Mouse (Mus musculus) lung, embryonic 14.5 days (tissue): ENCODE results near the gene Twf2. TPM values are rescaled to one million over a fixed set of nuclear protein-coding genes. Genes with fewer than 3 reads are reported as not detected.

ENCODE experiments used
- ATAC-seq: fragments of 200-750 bp; cut with Nextera tagmentation; 2 replicates; pipeline ENCODE4 v1.8.0; 2017; ENCODE audit warnings: mild to moderate bottlenecking, moderate TSS enrichment, moderate library complexity; ENCODE audit not compliant: insufficient read depth
- DNase-seq: peaks from one replicate; pipeline ENCODE4 v3.0.0-alpha.2; 2015
- H3K27ac ChIP-seq: fragments of 300-500 bp; sonication (generic); 2 replicates; pipeline ENCODE4 v1.5.1; 2014; ENCODE audit warnings: low read depth, mild to moderate bottlenecking, moderate library complexity
- H3K27me3 ChIP-seq: fragments of 300-500 bp; sonication (generic); 2 replicates; pipeline ENCODE4 v1.6.1; 2014; ENCODE audit warnings: low read length, control low read depth; ENCODE audit not compliant: insufficient read depth
- H3K36me3 ChIP-seq: fragments of 300-500 bp; sonication (generic); 2 replicates; pipeline ENCODE4 v1.6.1; 2014; ENCODE audit warnings: control low read depth; ENCODE audit not compliant: insufficient read depth
- H3K4me1 ChIP-seq: fragments of 300-500 bp; sonication (generic); 2 replicates; pipeline ENCODE4 v1.6.1; 2014; ENCODE audit warnings: antibody characterized with exemption, control low read depth; ENCODE audit not compliant: insufficient read depth
- H3K4me2 ChIP-seq: fragments of 300-500 bp; sonication (generic); 2 replicates; pipeline ENCODE4 v1.6.1; 2014; ENCODE audit warnings: mild to moderate bottlenecking
- H3K4me3 ChIP-seq: fragments of 300-500 bp; sonication (generic); 2 replicates; pipeline ENCODE4 v1.5.1; 2014; ENCODE audit warnings: low read depth, low read length
- H3K9ac ChIP-seq: fragments of 300-500 bp; sonication (generic); 2 replicates; pipeline ENCODE4 v1.6.1; 2014
- H3K9me3 ChIP-seq: fragments of 300-500 bp; sonication (generic); 2 replicates; pipeline ENCODE4 v1.6.1; 2016; ENCODE audit warnings: low read depth, low read length, control low read depth
- CTCF ChIP-seq: IDR thresholded peaks from 2 replicates; pipeline ENCODE4 v1.5.1; 2016; ENCODE audit warnings: antibody characterized with exemption, low read depth
- WGBS: fragments of 180-500 bp; shearing (Covaris S2); extraction: QIAGEN DNeasy Blood & Tissue Kit; methylation state at CpG from one replicate; pipeline ENCODE4 v1.1.7; 2014; 5-methylcytosine and 5-hydroxymethylcytosine counted together
- polyA plus RNA-seq: library from polyadenylated mRNA; unstranded; fragments of >200 nt; fragmentation: Nextera tagmentation; extraction: Ambion mirVana; gene quantifications from 2 replicates; pipeline ENCODE4 v1.2.1, GENCODE M21; 2014

The Twf2 gene
- polyA plus RNA-seq, 1 experiment from 2014 or later = 78.1 TPM

- 46% methylated on average over 3 of the region's 3 CpGs for WGBS
- Histone ChIP-seq H3K4me2 (no peak overlapping the region), H3K27me3 (peaks cover 3% of the 10 kb centered on the region; the same call in 1 of the 2 replicates), H3K4me1 (peaks cover 3% of the 10 kb centered on the region), H3K9me3 (no peaks in the 10 kb centered on the region), H3K27ac (no peak overlapping the region), H3K4me3 (no peak overlapping the region), H3K36me3 (peaks cover 36% of the 10 kb centered on the region), H3K9ac (no peak overlapping the region)
- no peak for ATAC-seq
- DNase-seq = peak; percentile 44
- peak; percentile 51 for TF ChIP-seq CTCF
These were observed 27.8 kb downstream of the Twf2 start for GRCm38 (mm10) chr9:106230734-106231106.

GRCm38 (mm10) chr9:106231220-106231619 lies 28.3 kb downstream of the Twf2 start:
- no peak overlapping the region for H3K4me3 ChIP-seq
- no peaks in the 10 kb centered on the region for H3K9me3 ChIP-seq
- no peak overlapping the region for H3K9ac ChIP-seq
- H3K4me2 ChIP-seq = no peak overlapping the region
- DNase-seq (no peak), ATAC-seq (no peak)
- peaks cover 41% of the 10 kb centered on the region for H3K36me3 ChIP-seq
- no peak for TF ChIP-seq CTCF
- H3K27me3 ChIP-seq = no peaks in the 10 kb centered on the region
- WGBS = 70% methylated on average over 7 of the region's 7 CpGs
- no peaks in the 10 kb centered on the region for H3K4me1 ChIP-seq
- H3K27ac ChIP-seq = no peak overlapping the region

- 74% methylated on average over 4 of the region's 4 CpGs for WGBS
- H3K27me3 ChIP-seq = no peaks in the 10 kb centered on the region
- H3K27ac ChIP-seq = no peak overlapping the region
- no peaks in the 10 kb centered on the region for H3K9me3 ChIP-seq
- DNase-seq (no peak), ATAC-seq (peak; percentile 6; the same call in 1 of the 2 replicates)
- no peak overlapping the region for H3K4me3 ChIP-seq
- no peak overlapping the region for H3K4me2 ChIP-seq
- peaks cover 47% of the 10 kb centered on the region for H3K36me3 ChIP-seq
- no peaks in the 10 kb centered on the region for H3K4me1 ChIP-seq
- H3K9ac ChIP-seq = no peak overlapping the region
- 0 out of 2 replicates have a peak, but pooled peaks have one; percentile 5 for TF ChIP-seq CTCF
These were observed 28.9 kb downstream of the Twf2 start for GRCm38 (mm10) chr9:106231816-106232215.

GRCm38 (mm10) chr9:106232956-106233355 lies 30.0 kb downstream of the Twf2 start:
- Histone ChIP-seq H3K36me3 (peaks cover 58% of the 10 kb centered on the region), H3K27ac (no peak overlapping the region), H3K9me3 (no peaks in the 10 kb centered on the region), H3K4me1 (no peaks in the 10 kb centered on the region), H3K4me2 (no peak overlapping the region), H3K27me3 (no peaks in the 10 kb centered on the region), H3K4me3 (no peak overlapping the region), H3K9ac (no peak overlapping the region)
- no peak for ATAC-seq
- DNase-seq = no peak
- 93% methylated on average over 3 of the region's 3 CpGs for WGBS
- no peak for TF ChIP-seq CTCF

DNA sequence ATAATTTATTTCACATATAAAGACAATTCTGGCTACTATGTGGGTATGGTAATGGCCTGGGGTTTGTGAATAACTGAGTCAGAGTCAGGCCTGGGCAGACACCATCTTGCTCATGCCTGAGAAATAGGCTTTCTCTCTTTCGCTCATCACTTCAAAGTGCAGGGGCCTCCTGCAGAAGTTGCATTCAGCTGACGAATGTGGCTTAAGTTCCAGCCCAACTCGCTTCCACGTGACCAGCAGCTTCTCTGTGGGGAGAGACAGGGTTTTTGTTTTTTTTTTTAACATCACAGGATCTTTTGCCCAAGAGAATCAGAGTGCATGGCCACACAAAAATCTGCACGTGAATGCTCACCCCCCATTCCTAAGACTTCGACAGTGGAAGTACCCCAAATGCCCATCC lies 31.0 kb downstream of the Twf2 start:
- peaks cover 68% of the 10 kb centered on the region for H3K36me3 ChIP-seq
- no peak overlapping the region for H3K27ac ChIP-seq
- ATAC-seq (no peak), DNase-seq (no peak)
- H3K27me3 ChIP-seq = no peaks in the 10 kb centered on the region
- no peaks in the 10 kb centered on the region for H3K4me1 ChIP-seq
- no peak for TF ChIP-seq CTCF
- H3K4me3 ChIP-seq = no peak overlapping the region
- WGBS = 77% methylated on average over 6 of the region's 6 CpGs
- H3K4me2 ChIP-seq = no peak overlapping the region
- no peaks in the 10 kb centered on the region for H3K9me3 ChIP-seq
- no peak overlapping the region for H3K9ac ChIP-seq

DNA sequence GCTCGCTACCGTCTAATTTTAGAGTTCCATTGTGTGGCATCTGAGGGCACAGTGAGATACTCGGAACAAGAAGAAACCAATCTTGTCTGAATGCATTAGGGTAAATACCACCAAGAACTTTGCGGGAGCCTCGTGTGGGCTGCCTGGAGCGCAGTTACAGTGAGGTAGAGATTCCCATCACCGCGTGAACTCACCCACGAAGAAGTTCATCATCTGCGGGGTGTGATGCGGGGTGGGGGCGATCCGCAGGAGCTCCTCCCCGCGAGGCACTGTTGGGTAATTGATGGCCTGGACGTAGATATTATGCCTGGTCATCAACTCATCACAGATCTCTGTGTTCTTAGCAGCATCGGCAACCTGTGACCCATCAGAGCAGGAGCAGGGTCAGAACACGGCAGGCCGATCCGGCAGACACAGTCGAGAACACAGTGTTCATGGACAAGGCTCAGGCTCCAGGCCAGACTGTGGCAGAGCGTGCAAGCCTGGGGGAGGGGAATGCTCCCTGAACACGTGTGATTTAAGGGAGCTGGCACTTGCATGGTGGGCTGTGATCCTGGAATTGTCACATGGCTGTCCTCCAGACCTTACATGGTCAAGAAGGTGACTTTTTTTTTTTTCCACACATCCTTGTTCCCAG lies 32.4 kb downstream of the Twf2 start:
- no peak for TF ChIP-seq CTCF
- no peak overlapping the region for H3K4me2 ChIP-seq
- H3K4me1 ChIP-seq = no peaks in the 10 kb centered on the region
- H3K36me3 ChIP-seq = peaks cover 82% of the 10 kb centered on the region
- H3K9me3 ChIP-seq = no peaks in the 10 kb centered on the region
- WGBS = 83% methylated on average over 23 of the region's 23 CpGs
- DNase-seq = no peak
- no peak overlapping the region for H3K27ac ChIP-seq
- no peak for ATAC-seq
- no peaks in the 10 kb centered on the region for H3K27me3 ChIP-seq
- no peak overlapping the region for H3K4me3 ChIP-seq
- no peak overlapping the region for H3K9ac ChIP-seq

- H3K9me3 ChIP-seq = no peaks in the 10 kb centered on the region
These were observed 33.4 kb downstream of the Twf2 start for GRCm38 (mm10) chr9:106236156-106236817.

More at GRCm38 (mm10) chr9:106236156-106236817, 33.4 kb downstream of the Twf2 start:
- H3K9ac ChIP-seq = no peak overlapping the region
- H3K27me3 ChIP-seq = no peaks in the 10 kb centered on the region
- H3K36me3 ChIP-seq = peaks cover 91% of the 10 kb centered on the region
- no peak overlapping the region for H3K27ac ChIP-seq
- no peak for ATAC-seq
- WGBS = 88% methylated on average over 23 of the region's 23 CpGs
- no peak overlapping the region for H3K4me3 ChIP-seq
- TF ChIP-seq CTCF = no peak
- no peaks in the 10 kb centered on the region for H3K4me1 ChIP-seq
- DNase-seq = no peak
- no peak overlapping the region for H3K4me2 ChIP-seq
